Comparison of ENCODE assay signal across 8 mouse cellular contexts in genomic region chr9:48481214-48482134, GRCm38 (mm10). TPM values are rescaled to one million over a fixed set of nuclear protein-coding genes. Genes with fewer than 3 reads are reported as not detected.
DNase-seq lines count a peak whose midpoint lies in the region; ATAC-seq and TF ChIP-seq lines count a peak whose summit lies in the region.

No protein-coding gene starts in this region.

- ATAC-seq in embryonic facial prominence, embryonic 12.5 days (ENCODE audit: insufficient number of reproducible peaks, insufficient read depth, low FRiP score, low TSS enrichment) = no peak
- no peak for ATAC-seq in intestine, embryonic 15.5 days
- no peak for ATAC-seq in midbrain, embryonic 14.5 days (ENCODE audit: low FRiP score, low TSS enrichment)
- no peak for ATAC-seq in CD4-positive, CD25-positive, alpha-beta regulatory T cell, adult 4 months

- H3K4me2 ChIP-seq in embryonic facial prominence, embryonic 12.5 days (replicated peaks) = peak overlapping the region; percentile 84
- H3K4me2 ChIP-seq in intestine, embryonic 15.5 days (replicated peaks) = peak overlapping the region; percentile 81
- peak overlapping the region; percentile 79 for H3K4me2 ChIP-seq in midbrain, embryonic 14.5 days (ENCODE audit: low read length)

- DNase-seq in liver, adult 2 months (ENCODE audit: extremely low read depth, low read depth, low spot score) = peak; percentile 35
- DNase-seq in liver = no peak
- no peak for DNase-seq in midbrain, embryonic 14.5 days
- DNase-seq in spleen, postnatal 4 days (ENCODE audit: low spot score in 2 of 2) = no peak
- no peak for DNase-seq in layer of hippocampus, postnatal 36 days

- H3K27ac ChIP-seq in liver, adult 2 months (replicated peaks; ENCODE audit: insufficient read depth, low read depth, low read length) = peak overlapping the region; percentile 57; the same call in 1 of the 2 replicates
- no peak overlapping the region for H3K27ac ChIP-seq in embryonic facial prominence, embryonic 12.5 days
- no peak overlapping the region for H3K27ac ChIP-seq in intestine, embryonic 15.5 days
- no peak overlapping the region for H3K27ac ChIP-seq in midbrain, embryonic 14.5 days (replicated peaks; ENCODE audit: low read depth, low read length)

- H3K36me3 ChIP-seq in liver, adult 2 months (ENCODE audit: control insufficient read depth, insufficient read depth, low read length) = peaks cover 7% of the 10 kb centered on the region; the same call in 1 of the 2 replicates
- peaks cover 5% of the 10 kb centered on the region for H3K36me3 ChIP-seq in embryonic facial prominence, embryonic 12.5 days
- H3K36me3 ChIP-seq in intestine, embryonic 15.5 days = peaks cover 4% of the 10 kb centered on the region; the same call in 1 of the 2 replicates
- H3K36me3 ChIP-seq in midbrain, embryonic 14.5 days (ENCODE audit: control insufficient read depth, insufficient read depth, low read length) = peaks cover 4% of the 10 kb centered on the region; the same call in 1 of the 2 replicates

- H3K4me1 ChIP-seq in liver, adult 2 months (ENCODE audit: control insufficient read depth, insufficient read depth, low read length) = peaks cover 8% of the 10 kb centered on the region
- H3K4me1 ChIP-seq in embryonic facial prominence, embryonic 12.5 days = peaks cover 6% of the 10 kb centered on the region; the same call in 1 of the 2 replicates
- H3K4me1 ChIP-seq in intestine, embryonic 15.5 days (replicated peaks) = no peaks in the 10 kb centered on the region
- peaks cover 9% of the 10 kb centered on the region; the same call in 1 of the 2 replicates for H3K4me1 ChIP-seq in midbrain, embryonic 14.5 days (ENCODE audit: control insufficient read depth, insufficient read depth, low read length)

- TF ChIP-seq POLR2A in liver, adult 2 months (IDR thresholded peaks at IDR 0.05; ENCODE audit: extremely low read depth, insufficient read depth, low read length) = no peak

- no peak for TF ChIP-seq CTCF in liver, adult 2 months (IDR thresholded peaks at IDR 0.05; ENCODE audit: low read depth, low read length)

- H3K79me2 ChIP-seq in liver, adult 2 months (ENCODE audit: control insufficient read depth, insufficient read depth, low read length) = peaks cover 4% of the 10 kb centered on the region; the same call in 1 of the 2 replicates

- peak overlapping the region; percentile 50 for H3K4me3 ChIP-seq in liver, adult 2 months (ENCODE audit: insufficient read depth, low read depth, low read length)
- H3K4me3 ChIP-seq in embryonic facial prominence, embryonic 12.5 days = peak overlapping the region; percentile 91
- H3K4me3 ChIP-seq in intestine, embryonic 15.5 days (replicated peaks) = peak overlapping the region; percentile 74
- peak overlapping the region; percentile 85 for H3K4me3 ChIP-seq in midbrain, embryonic 14.5 days (replicated peaks; ENCODE audit: low read depth, low read length)

- WGBS in liver, adult 2 months = 40% methylated on average over 20 of the region's 20 CpGs
- 30% methylated on average over 20 of the region's 20 CpGs for WGBS in embryonic facial prominence, embryonic 12.5 days
- 32% methylated on average over 20 of the region's 20 CpGs for WGBS in intestine, embryonic 15.5 days
- 36% methylated on average over 20 of the region's 20 CpGs for WGBS in midbrain, embryonic 14.5 days

- H3K9ac ChIP-seq in liver, adult 2 months (ENCODE audit: low read depth, low read length) = peak overlapping the region; percentile 63
- peak overlapping the region; percentile 29; the same call in 1 of the 2 replicates for H3K9ac ChIP-seq in embryonic facial prominence, embryonic 12.5 days
- no peak overlapping the region for H3K9ac ChIP-seq in intestine, embryonic 15.5 days
- no peak overlapping the region; the same call in 1 of the 2 replicates for H3K9ac ChIP-seq in midbrain, embryonic 14.5 days (replicated peaks; ENCODE audit: low read length)

- no peaks in the 10 kb centered on the region for H3K27me3 ChIP-seq in liver, adult 2 months (ENCODE audit: control insufficient read depth, insufficient read depth, low read length)
- H3K27me3 ChIP-seq in embryonic facial prominence, embryonic 12.5 days = no peaks in the 10 kb centered on the region
- H3K27me3 ChIP-seq in intestine, embryonic 15.5 days (replicated peaks) = no peaks in the 10 kb centered on the region
- peaks cover 10% of the 10 kb centered on the region; the same call in 1 of the 2 replicates for H3K27me3 ChIP-seq in midbrain, embryonic 14.5 days (ENCODE audit: control insufficient read depth, insufficient read depth, low read length)

- H3K9me3 ChIP-seq in embryonic facial prominence, embryonic 12.5 days = no peaks in the 10 kb centered on the region
- H3K9me3 ChIP-seq in intestine, embryonic 15.5 days = no peaks in the 10 kb centered on the region
- no peaks in the 10 kb centered on the region for H3K9me3 ChIP-seq in midbrain, embryonic 14.5 days (ENCODE audit: control insufficient read depth, low read length)

RNA-seq across cellular contexts. Expression of gene Rexo2, which starts 1.1 kb away (rescaled TPM):
- 45.2 and 49.6 TPM in 2 replicates for total RNA-seq in liver, adult 2 months (2014; rRNA removed)
- 90.7 and 101 TPM in 2 replicates for polyA plus RNA-seq in liver, adult 2 months (2012; rRNA removed)
- 94.9 and 98.6 TPM in 2 replicates for polyA plus RNA-seq in embryonic facial prominence, embryonic 12.5 days (2016; fragmentation: Nextera tagmentation; extraction: Ambion mirVana)
- polyA plus RNA-seq in intestine, embryonic 15.5 days (2015; fragmentation: Nextera tagmentation; extraction: Ambion mirVana) = 109 and 119 TPM in 2 replicates
- polyA plus RNA-seq in midbrain, embryonic 14.5 days (2014; fragmentation: Nextera tagmentation; extraction: Ambion mirVana) = 70.9 and 76.0 TPM in 2 replicates
- total RNA-seq in layer of hippocampus, postnatal 36 days (2021) = 100 to 1,000 TPM in 1 of 2 experiments, 10 to 100 TPM in 1; 99.5 to 106 TPM
- polyA plus RNA-seq in CD4-positive, CD25-positive, alpha-beta regulatory T cell, adult 4 months (2017; shearing (Covaris generic)) = 100 to 1,000 TPM; 138 to 156 TPM

RNA-seq across cellular contexts. Expression of gene Rbm7, which starts 13.6 kb away (rescaled TPM):
- total RNA-seq in liver, adult 2 months (2014; rRNA removed) = 53.0 and 57.7 TPM in 2 replicates
- polyA plus RNA-seq in liver, adult 2 months (2012; rRNA removed) = 15.1 and 17.9 TPM in 2 replicates
- polyA plus RNA-seq in embryonic facial prominence, embryonic 12.5 days (2016; fragmentation: Nextera tagmentation; extraction: Ambion mirVana) = 123 TPM in 2 replicates
- polyA plus RNA-seq in intestine, embryonic 15.5 days (2015; fragmentation: Nextera tagmentation; extraction: Ambion mirVana) = 105 and 121 TPM in 2 replicates
- 75.9 and 90.7 TPM in 2 replicates for polyA plus RNA-seq in midbrain, embryonic 14.5 days (2014; fragmentation: Nextera tagmentation; extraction: Ambion mirVana)
- 10 to 100 TPM; 36.1 to 37.4 TPM for total RNA-seq in layer of hippocampus, postnatal 36 days (2021)
- 100 to 1,000 TPM; 139 to 156 TPM for polyA plus RNA-seq in CD4-positive, CD25-positive, alpha-beta regulatory T cell, adult 4 months (2017; shearing (Covaris generic))

RNA-seq across cellular contexts. Expression of gene Gm5617, which starts 13.8 kb away (rescaled TPM):
- 26.2 and 29.4 TPM in 2 replicates for total RNA-seq in liver, adult 2 months (2014; rRNA removed)
- polyA plus RNA-seq in liver, adult 2 months (2012; rRNA removed) = 70.8 and 82.8 TPM in 2 replicates
- polyA plus RNA-seq in embryonic facial prominence, embryonic 12.5 days (2016; fragmentation: Nextera tagmentation; extraction: Ambion mirVana) = 40.1 and 43.6 TPM in 2 replicates
- 27.8 and 30.2 TPM in 2 replicates for polyA plus RNA-seq in intestine, embryonic 15.5 days (2015; fragmentation: Nextera tagmentation; extraction: Ambion mirVana)
- polyA plus RNA-seq in midbrain, embryonic 14.5 days (2014; fragmentation: Nextera tagmentation; extraction: Ambion mirVana) = 28.4 and 28.5 TPM in 2 replicates
- total RNA-seq in layer of hippocampus, postnatal 36 days (2021) = 10 to 100 TPM; 10.8 TPM
- polyA plus RNA-seq in CD4-positive, CD25-positive, alpha-beta regulatory T cell, adult 4 months (2017; shearing (Covaris generic)) = 10 to 100 TPM; 13.9 to 24.9 TPM

Comparison
In these comparisons a context has a peak if more than half of its experiments do, and no peak if none do; other contexts are left out.
1. H3K9ac ChIP-seq: peak in liver, adult 2 months (single experiment) and embryonic facial prominence, embryonic 12.5 days (single experiment); none in intestine, embryonic 15.5 days (single experiment) and midbrain, embryonic 14.5 days (single experiment).
2. Peak in every context shown above with its lines, with median percentiles within 50 percentile points of each other: H3K4me3 ChIP-seq and H3K4me2 ChIP-seq.